In genomic region chr7:139363281-139364004, GRCm38 (mm10) we compare ENCODE assay signal across 8 mouse cellular contexts. TPM values are rescaled to one million over a fixed set of nuclear protein-coding genes. Genes with fewer than 3 reads are reported as not detected.
DNase-seq lines count a peak whose midpoint lies in the region; ATAC-seq and TF ChIP-seq lines count a peak whose summit lies in the region.

No protein-coding gene starts in this region.

- no peaks in the 10 kb centered on the region for H3K27me3 ChIP-seq in cerebellum, adult 2 months (ENCODE audit: control insufficient read depth, insufficient read depth, low read length)
- H3K27me3 ChIP-seq in ES-Bruce4 (ENCODE audit: control insufficient read depth, insufficient read depth, low read length, poor library complexity, severe bottlenecking): no peaks in the 10 kb centered on the region
- no peaks in the 10 kb centered on the region for H3K27me3 ChIP-seq in forebrain, embryonic 14.5 days (replicated peaks; ENCODE audit: control insufficient read depth, insufficient read depth, low read length)
- H3K27me3 ChIP-seq in hindbrain, embryonic 15.5 days: no peaks in the 10 kb centered on the region
- H3K27me3 ChIP-seq in midbrain, embryonic 12.5 days: peaks cover 4% of the 10 kb centered on the region; the same call in 1 of the 2 replicates

- peaks cover 26% of the 10 kb centered on the region for H3K4me1 ChIP-seq in cerebellum, adult 2 months (ENCODE audit: control insufficient read depth, insufficient read depth, low read length)
- peaks cover 7% of the 10 kb centered on the region for H3K4me1 ChIP-seq in ES-Bruce4 (ENCODE audit: control insufficient read depth, insufficient read depth, low read length)
- peaks cover 18% of the 10 kb centered on the region for H3K4me1 ChIP-seq in forebrain, embryonic 14.5 days (ENCODE audit: control insufficient read depth, insufficient read depth, low read length)
- peaks cover 28% of the 10 kb centered on the region for H3K4me1 ChIP-seq in hindbrain, embryonic 15.5 days (replicated peaks)
- H3K4me1 ChIP-seq in midbrain, embryonic 12.5 days: peaks cover 26% of the 10 kb centered on the region

- peak overlapping the region; percentile 80 for H3K27ac ChIP-seq in cerebellum, adult 2 months (ENCODE audit: insufficient read depth, low read length)
- H3K27ac ChIP-seq in ES-Bruce4 (ENCODE audit: insufficient read depth, low read length): peak overlapping the region; percentile 54
- peak overlapping the region; percentile 52; the same call in 1 of the 2 replicates for H3K27ac ChIP-seq in forebrain, embryonic 14.5 days (ENCODE audit: low read depth, low read length)
- peak overlapping the region; percentile 52 for H3K27ac ChIP-seq in hindbrain, embryonic 15.5 days (replicated peaks)
- H3K27ac ChIP-seq in midbrain, embryonic 12.5 days (replicated peaks): peak overlapping the region; percentile 66

- WGBS in cerebellum, adult 2 months: 40% methylated on average over 13 of the region's 13 CpGs
- 59% methylated on average over 13 of the region's 13 CpGs for WGBS in forebrain, embryonic 14.5 days
- WGBS in hindbrain, embryonic 15.5 days: 53% methylated on average over 13 of the region's 13 CpGs
- WGBS in midbrain, embryonic 12.5 days: 54% methylated on average over 13 of the region's 13 CpGs

- peak; percentile 57 for ATAC-seq in forebrain, embryonic 14.5 days
- peak; percentile 29; the same call in 1 of the 2 replicates for ATAC-seq in hindbrain, embryonic 15.5 days (ENCODE audit: low FRiP score, low read depth)
- ATAC-seq in midbrain, embryonic 12.5 days (ENCODE audit: low FRiP score, low read depth): peak; percentile 53

- no peak for TF ChIP-seq CTCF in cerebellum, adult 2 months (IDR thresholded peaks at IDR 0.05; ENCODE audit: borderline replicate concordance, insufficient read depth, low read depth, low read length)
- TF ChIP-seq CTCF in ES-Bruce4 (IDR thresholded peaks at IDR 0.05; ENCODE audit: low read depth, low read length): no peak

- H3K36me3 ChIP-seq in ES-Bruce4 (ENCODE audit: control insufficient read depth, insufficient read depth, low read length, poor library complexity, severe bottlenecking): no peaks in the 10 kb centered on the region
- H3K36me3 ChIP-seq in forebrain, embryonic 14.5 days (ENCODE audit: control insufficient read depth, insufficient read depth, low read length): no peaks in the 10 kb centered on the region
- H3K36me3 ChIP-seq in hindbrain, embryonic 15.5 days: no peaks in the 10 kb centered on the region
- H3K36me3 ChIP-seq in midbrain, embryonic 12.5 days: no peaks in the 10 kb centered on the region

- TF ChIP-seq POLR2A in cerebellum, adult 2 months (IDR thresholded peaks at IDR 0.05; ENCODE audit: borderline replicate concordance, insufficient read depth, low read length): no peak
- TF ChIP-seq POLR2A in ES-Bruce4 (IDR thresholded peaks at IDR 0.05; ENCODE audit: insufficient read depth, low read length): no peak

- peak overlapping the region; percentile 26 for H3K4me2 ChIP-seq in forebrain, embryonic 14.5 days (ENCODE audit: low read length)
- no peak overlapping the region for H3K4me2 ChIP-seq in hindbrain, embryonic 15.5 days
- H3K4me2 ChIP-seq in midbrain, embryonic 12.5 days (replicated peaks): 0 out of 2 replicates have a peak overlapping the region, but pooled peaks have one; percentile 23

- peak; percentile 30 to 48 for DNase-seq in cerebellum, adult 2 months
- no peak for DNase-seq in cerebellum, adult 11-12 months
- peak; percentile 8 for DNase-seq in forebrain, embryonic 14.5 days (ENCODE audit: low spot score)
- DNase-seq in left cerebral cortex, adult 9 months (ENCODE audit: low spot score in 2 of 2): no peak
- DNase-seq in c-Kit-positive CD71-positive TER-119-positive erythroid progenitor cells, embryonic 14.5 days (ENCODE audit: low spot score): no peak

- H3K4me3 ChIP-seq in cerebellum, adult 2 months (replicated peaks; ENCODE audit: insufficient read depth, low read depth, low read length): no peak overlapping the region
- H3K4me3 ChIP-seq in ES-Bruce4 (ENCODE audit: low read depth, low read length): no peak overlapping the region
- H3K4me3 ChIP-seq in forebrain, embryonic 14.5 days (ENCODE audit: low read depth, low read length): no peak overlapping the region
- no peak overlapping the region for H3K4me3 ChIP-seq in hindbrain, embryonic 15.5 days
- no peak overlapping the region for H3K4me3 ChIP-seq in midbrain, embryonic 12.5 days

- H3K9me3 ChIP-seq in ES-Bruce4 (replicated peaks; ENCODE audit: control insufficient read depth, insufficient read depth, low read length, poor library complexity, severe bottlenecking): no peaks in the 10 kb centered on the region
- no peaks in the 10 kb centered on the region for H3K9me3 ChIP-seq in forebrain, embryonic 14.5 days (replicated peaks; ENCODE audit: control insufficient read depth, low read length)
- H3K9me3 ChIP-seq in hindbrain, embryonic 15.5 days: no peaks in the 10 kb centered on the region
- no peaks in the 10 kb centered on the region for H3K9me3 ChIP-seq in midbrain, embryonic 12.5 days

- no peak overlapping the region for H3K9ac ChIP-seq in ES-Bruce4 (ENCODE audit: low read depth, poor library complexity, severe bottlenecking)
- peak overlapping the region; percentile 14; the same call in 1 of the 2 replicates for H3K9ac ChIP-seq in forebrain, embryonic 14.5 days (ENCODE audit: low read length)
- H3K9ac ChIP-seq in hindbrain, embryonic 15.5 days: no peak overlapping the region
- no peak overlapping the region for H3K9ac ChIP-seq in midbrain, embryonic 12.5 days (replicated peaks)

- TF ChIP-seq EP300 in ES-Bruce4 (IDR thresholded peaks at IDR 0.05; ENCODE audit: insufficient read depth, low read depth, low read length): peak; percentile 62; the same call in 1 of the 2 replicates

RNA-seq across cellular contexts. Expression of gene Inpp5a, which starts 25.5 kb away (rescaled TPM):
- 164 and 181 TPM in 2 replicates for polyA plus RNA-seq in cerebellum, adult 2 months (2012; rRNA removed)
- polyA plus RNA-seq in ES-Bruce4 (2011; ENCODE audit: insufficient read depth, insufficient read length, low read depth, missing spikeins): 37.6 and 43.9 TPM in 2 replicates
- polyA plus RNA-seq in forebrain, embryonic 14.5 days (2014; fragmentation: Nextera tagmentation; extraction: Ambion mirVana): 12.4 and 13.0 TPM in 2 replicates
- 21.1 and 24.6 TPM in 2 replicates for polyA plus RNA-seq in hindbrain, embryonic 15.5 days (2015; fragmentation: Nextera tagmentation; extraction: Ambion mirVana)
- 22.5 and 24.8 TPM in 2 replicates for polyA plus RNA-seq in midbrain, embryonic 12.5 days (2016; fragmentation: Nextera tagmentation; extraction: Ambion mirVana)

Comparison
In these comparisons a context has a peak if more than half of its experiments do, and no peak if none do; other contexts are left out.
1. DNase-seq: peak in cerebellum, adult 2 months (2 of 2) and forebrain, embryonic 14.5 days (single experiment); none in cerebellum, adult 11-12 months (single experiment), left cerebral cortex, adult 9 months (0 of 2) and c-Kit-positive CD71-positive TER-119-positive erythroid progenitor cells, embryonic 14.5 days (single experiment).
2. Peak in every context shown above with its lines, with median percentiles within 50 percentile points of each other: H3K27ac ChIP-seq and ATAC-seq.